ENCODE assay signal across 10 mouse cellular contexts in genomic region chr16:44559330-44559695, GRCm38 (mm10). TPM values are rescaled to one million over a fixed set of nuclear protein-coding genes. Genes with fewer than 3 reads are reported as not detected.
DNase-seq lines count a peak whose midpoint lies in the region; ATAC-seq lines count a peak whose summit lies in the region.
"Had no signal": no experiment of that assay in that cellular context is flagged by ENCODE, and none has a peak within 500 bp of the region (broad histone marks: within the 10 kb centered on the region; RNA-seq: fewer than 3 reads in every experiment).

No protein-coding gene starts in this region.

- peak overlapping the region; percentile 94 for H3K4me3 ChIP-seq in forebrain, embryonic 13.5 days
- H3K4me3 ChIP-seq in limb, embryonic 13.5 days, result peak overlapping the region; percentile 98

- DNase-seq in heart, adult 11 months, result peak; percentile 43
- no peak for DNase-seq in heart, postnatal 4 days
- DNase-seq in adipocyte (ENCODE audit: low spot score), result peak; percentile 74
- DNase-seq in frontal cortex, adult 2 months (ENCODE audit: extremely low spot score in 1 of 2, low spot score in 1 of 2), result no peak
- DNase-seq in left cerebral cortex, adult 9 months (ENCODE audit: low spot score in 2 of 2), result no peak
- no peak for DNase-seq in spleen, adult 18-20 months

- H3K9me3 ChIP-seq in forebrain, embryonic 13.5 days (replicated peaks), result no peaks in the 10 kb centered on the region
- H3K9me3 ChIP-seq in limb, embryonic 13.5 days, result no peaks in the 10 kb centered on the region
- H3K9me3 ChIP-seq: liver, embryonic 15.5 days had no signal

- no peak for ATAC-seq in forebrain, embryonic 13.5 days
- no peak for ATAC-seq in limb, embryonic 13.5 days (ENCODE audit: low FRiP score, low read depth)

- peak overlapping the region; percentile 99; the same call in 1 of the 2 replicates for H3K9ac ChIP-seq in forebrain, embryonic 13.5 days
- H3K9ac ChIP-seq in limb, embryonic 13.5 days, result 0 out of 2 replicates have a peak overlapping the region, but pooled peaks have one; percentile 100
- H3K9ac ChIP-seq: liver, embryonic 15.5 days had no signal

- peaks cover 43% of the 10 kb centered on the region for H3K4me1 ChIP-seq in forebrain, embryonic 13.5 days
- H3K4me1 ChIP-seq in limb, embryonic 13.5 days, result peaks cover 35% of the 10 kb centered on the region

- 5% methylated on average over 5 of the region's 5 CpGs for WGBS in forebrain, embryonic 13.5 days
- 9% methylated on average over 5 of the region's 5 CpGs for WGBS in limb, embryonic 13.5 days

- H3K27me3 ChIP-seq in forebrain, embryonic 13.5 days, result no peaks in the 10 kb centered on the region
- H3K27me3 ChIP-seq in limb, embryonic 13.5 days, result no peaks in the 10 kb centered on the region
- H3K27me3 ChIP-seq: CH12.LX had no signal

- H3K27ac ChIP-seq in forebrain, embryonic 13.5 days, result no peak overlapping the region
- H3K27ac ChIP-seq in limb, embryonic 13.5 days, result peak overlapping the region; percentile 99; the same call in 1 of the 2 replicates
- H3K27ac ChIP-seq: liver, embryonic 15.5 days had no signal

- H3K4me2 ChIP-seq in forebrain, embryonic 13.5 days, result peak overlapping the region; percentile 73
- H3K4me2 ChIP-seq in limb, embryonic 13.5 days (replicated peaks), result peak overlapping the region; percentile 71

- no peaks in the 10 kb centered on the region for H3K36me3 ChIP-seq in forebrain, embryonic 13.5 days (ENCODE audit: poor library complexity, severe bottlenecking)
- no peaks in the 10 kb centered on the region for H3K36me3 ChIP-seq in limb, embryonic 13.5 days
- H3K36me3 ChIP-seq: liver, embryonic 15.5 days had no signal

RNA-seq across cellular contexts. Expression of gene Boc, which starts 0.6 kb away (rescaled TPM):
- 1 to 10 TPM; 8.8 to 9.3 TPM for total RNA-seq in heart, postnatal 4 days (2021)
- 20.6 and 21.2 TPM in 2 replicates for polyA plus RNA-seq in forebrain, embryonic 13.5 days (2015; fragmentation: Nextera tagmentation; extraction: Ambion mirVana)
- 58.7 and 63.5 TPM in 2 replicates for polyA plus RNA-seq in limb, embryonic 13.5 days (2015; fragmentation: Nextera tagmentation; extraction: Ambion mirVana)
- polyA plus RNA-seq in frontal cortex, adult 2 months (2012; rRNA removed), result 7.9 and 8.5 TPM in 2 replicates

Comparison
In these comparisons a context has a peak if more than half of its experiments do, and no peak if none do; other contexts are left out.
1. DNase-seq: peak in heart, adult 11 months (single experiment) and adipocyte (single experiment); none in heart, postnatal 4 days (single experiment), frontal cortex, adult 2 months (0 of 2), left cerebral cortex, adult 9 months (0 of 2) and spleen, adult 18-20 months (0 of 2).